Mouse (Mus musculus): ENCODE data around the gene Acod1.

DNA sequence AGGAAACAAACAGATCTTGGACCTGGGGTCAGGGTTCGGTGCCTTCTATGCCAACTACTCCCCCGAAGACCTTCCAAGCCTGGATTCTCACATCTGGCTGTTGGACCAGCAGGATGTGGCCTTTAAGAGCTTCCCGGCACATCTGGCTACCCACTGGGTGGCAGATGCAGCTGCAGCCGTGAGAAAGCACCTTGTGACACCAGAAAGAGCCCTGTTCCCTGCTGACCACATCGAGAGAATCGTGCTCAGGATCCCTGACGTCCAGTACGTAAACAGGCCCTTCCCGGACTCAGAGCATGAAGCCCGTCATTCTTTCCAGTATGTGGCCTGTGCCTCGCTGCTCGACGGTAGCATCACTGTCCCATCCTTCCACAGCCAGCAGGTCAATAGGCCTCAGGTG, 8.0 kb downstream of the Acod1 start:
- TF ChIP-seq POLR2A (IDR thresholded peaks at IDR 0.05; ENCODE audit: low read depth, low read length), result no peak
- TF ChIP-seq CTCF (conservative IDR thresholded peaks at IDR 0.05; ENCODE audit: insufficient read depth, insufficient read length, low read depth, low read length), result no peak

Data from kidney, adult 2 months (tissue).